Mouse (Mus musculus) urinary bladder, postnatal 25 days (tissue): ENCODE results near the gene Clock.

Source experiments
- DNase-seq: peaks from one replicate; pipeline ENCODE4 v3.0.0; 2022; ENCODE audit warnings: low spot score

Gene Clock

DNA sequence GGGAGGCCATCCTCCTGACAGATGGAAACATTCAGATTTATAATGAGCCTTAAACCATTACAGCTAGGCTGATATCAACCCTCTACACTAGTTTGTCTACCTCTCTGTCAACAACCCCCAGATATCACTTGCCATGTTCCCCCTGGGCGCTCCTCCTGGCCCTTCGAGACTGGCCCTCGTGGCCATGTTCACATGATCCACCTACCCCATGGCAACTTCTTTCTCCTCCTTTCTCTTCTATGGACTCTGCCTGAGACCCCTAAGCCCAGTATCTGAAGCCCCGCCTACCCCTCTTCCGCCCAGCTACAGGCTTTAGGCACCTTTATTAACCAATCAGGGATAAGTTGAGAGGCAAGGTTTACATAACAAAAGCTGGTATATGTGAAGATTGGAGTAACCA lies 124.8 kb downstream of the Clock start:
- DNase-seq: no peak

GRCm38 (mm10) chr5:76179171-76179570 lies 125.4 kb downstream of the Clock start:
- no peak for DNase-seq

DNA sequence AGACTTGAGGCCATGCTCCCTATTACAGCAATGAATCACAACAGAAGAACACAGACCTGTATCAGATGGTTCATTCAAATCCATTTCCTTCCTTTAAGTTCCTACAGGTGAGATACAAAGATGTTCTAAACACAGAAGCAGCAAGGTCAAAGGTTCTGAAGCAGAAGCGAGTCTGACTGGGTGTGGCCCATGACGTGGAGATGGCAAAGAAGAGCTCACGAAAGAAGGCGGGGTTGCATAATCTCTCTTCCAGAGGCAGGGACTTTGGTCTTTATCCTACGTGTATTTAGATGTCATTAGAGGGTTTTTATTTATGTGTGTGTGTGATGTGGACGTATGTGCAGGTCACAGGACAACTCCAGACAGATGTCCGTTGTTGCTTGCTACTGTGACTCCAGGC lies 126.9 kb downstream of the Clock start:
- no peak for DNase-seq

- DNase-seq: no peak
These were observed 127.8 kb downstream of the Clock start for GRCm38 (mm10) chr5:76176841-76177240.

DNA sequence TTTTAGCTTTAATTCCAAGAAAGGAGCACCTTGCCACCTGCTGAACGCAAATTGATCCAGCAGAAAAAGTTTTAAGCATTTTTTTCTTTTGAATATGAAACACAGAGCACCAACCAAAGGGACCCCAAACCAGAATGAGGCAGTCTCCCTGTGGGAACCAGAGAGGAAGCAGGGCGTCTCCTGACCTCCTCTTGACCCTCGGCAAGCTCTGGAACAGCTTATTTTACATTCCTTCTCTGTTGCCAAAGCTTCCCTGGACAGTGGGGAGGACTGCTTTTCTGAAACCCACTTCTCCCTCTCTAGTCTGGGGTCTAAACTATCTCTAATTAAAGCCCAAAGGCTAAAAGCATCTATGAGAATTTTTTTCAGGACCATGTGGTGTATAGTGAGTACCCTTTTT lies 128.2 kb downstream of the Clock start:
- no peak for DNase-seq

DNA sequence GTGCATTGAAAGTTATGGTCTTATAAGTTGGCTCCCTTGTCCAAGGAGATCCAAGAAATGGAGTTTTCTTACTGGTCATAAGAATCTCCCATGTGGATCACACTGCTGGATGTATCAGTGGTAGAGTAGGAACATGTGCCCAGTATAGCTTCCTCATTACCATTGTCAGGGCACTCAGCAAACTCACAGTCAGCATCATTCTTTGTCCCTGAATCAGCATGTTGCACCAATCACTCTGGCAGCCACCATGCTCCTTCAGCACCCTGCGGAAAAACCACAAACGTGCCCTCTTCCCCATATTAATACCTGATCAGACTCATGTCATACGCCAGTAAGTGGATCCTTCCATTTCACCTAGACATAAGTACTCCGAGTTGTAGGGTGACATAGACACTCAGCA lies 129.5 kb downstream of the Clock start:
- DNase-seq: no peak

DNA sequence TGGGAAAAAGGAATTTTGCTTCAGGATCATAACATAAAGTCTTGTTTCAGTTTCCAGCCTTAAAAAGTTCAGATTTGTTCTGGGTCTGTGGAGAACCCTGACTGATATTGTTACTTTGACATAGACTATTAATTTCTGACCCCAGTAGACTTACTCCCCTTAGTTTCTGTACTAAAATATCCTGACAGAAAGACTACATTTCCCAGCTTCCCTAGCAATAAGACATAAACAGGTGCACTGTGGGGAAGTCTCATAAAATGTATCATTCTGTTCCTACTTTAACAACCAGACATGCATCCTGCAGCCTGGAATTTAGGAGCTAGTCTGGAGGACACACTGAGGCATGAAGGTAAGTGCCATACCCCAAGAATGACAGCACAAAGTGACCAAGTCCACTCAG lies 133.6 kb downstream of the Clock start:
- DNase-seq: no peak

GRCm38 (mm10) chr5:76170522-76170921 lies 134.1 kb downstream of the Clock start:
- no peak for DNase-seq

DNA sequence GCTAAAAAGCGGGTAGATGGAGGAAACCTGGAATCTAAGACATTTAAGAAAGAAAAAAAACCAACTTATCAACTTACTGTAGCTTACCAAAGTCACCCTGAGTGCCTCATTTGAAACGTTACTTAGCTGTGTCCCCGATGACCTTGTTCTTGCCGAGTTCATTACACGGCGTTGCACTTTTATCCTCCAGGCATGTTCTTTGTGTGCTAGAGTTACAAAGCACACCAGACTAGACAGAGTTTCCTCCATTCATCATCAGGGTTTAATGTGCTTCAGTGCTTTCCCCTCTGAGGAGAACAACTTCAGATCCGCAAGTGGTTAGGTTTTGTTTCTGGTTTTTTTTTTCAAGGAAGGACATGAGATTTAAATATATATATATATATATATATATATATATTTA lies 139.8 kb downstream of the Clock start:
- DNase-seq: no peak

DNA sequence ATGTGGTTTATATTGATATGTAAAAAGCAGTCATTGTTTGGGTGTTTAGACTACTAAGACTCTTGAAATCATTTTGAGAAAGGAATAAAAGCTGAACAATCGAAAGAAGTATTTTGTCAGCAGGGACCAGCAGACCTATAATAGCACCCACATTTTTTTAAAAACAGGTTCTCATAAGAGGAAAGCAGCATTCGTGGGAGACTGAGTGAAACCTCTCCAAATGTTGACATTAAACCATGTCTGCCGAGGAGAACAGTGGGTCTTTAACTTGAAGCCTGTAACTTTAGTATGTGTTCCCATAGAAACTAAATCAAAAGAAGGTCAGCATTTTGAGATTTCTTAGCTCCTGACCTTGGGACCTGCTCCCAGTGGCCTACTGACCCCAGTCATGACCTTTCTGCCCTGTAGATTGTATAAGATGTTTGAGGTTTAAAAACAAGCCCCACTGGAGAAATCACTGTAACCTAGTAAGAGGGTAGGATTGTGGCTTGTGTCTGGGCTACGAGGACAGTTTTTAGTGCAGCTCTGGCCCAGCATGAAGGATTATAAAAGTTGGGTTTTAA lies 140.7 kb downstream of the Clock start:
- no peak for DNase-seq

GRCm38 (mm10) chr5:76162926-76163325 lies 141.7 kb downstream of the Clock start:
- DNase-seq: no peak

DNA sequence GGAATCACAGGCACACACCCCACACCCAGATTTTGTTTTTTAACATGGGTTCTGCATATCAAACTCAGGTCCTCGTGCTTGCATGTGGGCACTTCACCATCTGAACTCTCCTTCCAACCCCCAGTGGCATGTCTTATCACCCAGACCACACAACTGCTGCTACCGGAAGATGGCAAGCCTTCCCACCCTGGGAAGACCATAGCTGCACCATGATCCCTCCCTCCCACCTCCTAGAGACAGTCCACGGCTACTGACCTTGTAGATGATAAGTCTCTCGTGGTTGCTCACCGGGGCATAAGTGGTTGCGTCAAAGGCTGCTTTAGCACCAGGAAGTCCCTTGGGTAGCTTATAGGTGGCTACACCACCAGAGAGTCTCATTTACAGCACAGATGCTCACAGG lies 143.1 kb downstream of the Clock start:
- no peak for DNase-seq

DNA sequence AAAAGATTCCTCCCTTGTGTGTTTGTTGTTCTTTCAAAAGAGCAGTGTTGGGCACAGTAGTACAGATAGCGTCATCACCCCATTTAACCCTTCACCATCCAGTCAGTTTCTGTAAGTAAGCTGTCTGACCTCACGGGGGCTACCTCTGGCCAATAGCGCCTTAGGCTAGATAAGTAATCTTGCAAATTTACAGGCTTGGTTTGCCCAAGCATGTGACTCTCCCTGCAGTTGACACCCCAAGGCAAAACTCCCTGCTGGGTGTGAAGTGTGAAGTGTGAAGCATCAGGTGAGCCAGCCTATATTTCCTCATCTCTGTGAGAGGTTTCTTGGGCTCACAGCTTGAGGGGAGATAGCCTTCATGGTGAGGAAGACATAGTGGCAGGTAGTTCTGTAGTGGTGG lies 144.5 kb downstream of the Clock start:
- DNase-seq: no peak
